Mouse (Mus musculus): ENCODE data around the gene Col9a2.
"Not testable (repeated sequence)": the region's sequence is repeated elsewhere in the genome, so short reads cannot be mapped to it uniquely, and the experiment has no call there.

Col9a2 gene

GRCm38 (mm10) chr4:121040897-121041671, 1.9 kb downstream of the Col9a2 start:
- ChIA-PET CTCF (interaction anchor here (0.6 to 3.7 kb wide), 12 partner anchors 8 to 1961 kb away, joined by 3 to 29 read pairs (median 4); partner anchors contain the start of gene Smap2 (in 1 of the 4)), POLR2A (interaction anchor here in 2 of 4 experiments (1.0 to 3.0 kb wide), 9 partner anchors 8 to 107 kb away, joined by 3 to 17 read pairs (median 9); partner anchors contain the start of genes Smap2 (in 2 of the 2), Zfp69 (in 1 of the 2) and Zmpste24 (in 1 of the 2))

GRCm38 (mm10) chr4:121042472-121042871, 3.3 kb downstream of the Col9a2 start:
- CTCF ChIA-PET: interaction anchor here (0.6 to 3.7 kb wide), 11 partner anchors 11 to 1939 kb away, joined by 3 to 29 read pairs (median 5); partner anchors contain the start of genes Rlf (in 1 of the 4) and Smap2 (in 1 of the 4)
- POLR2A ChIA-PET: interaction anchor here (0.6 to 3.1 kb wide), 30 partner anchors 10 to 653 kb away, joined by 3 to 20 read pairs (median 4); partner anchors contain the start of genes Smap2 (in 3 of the 4), Cited4 (in 1 of the 4), Exo5 (in 1 of the 4) and Zfp69 (in 1 of the 4)

- CTCF ChIA-PET: interaction anchor here (0.6 to 3.7 kb wide), 12 partner anchors 10 to 1939 kb away, joined by 3 to 29 read pairs (median 4); partner anchors contain the start of genes Rlf (in 1 of the 4) and Smap2 (in 1 of the 4)
- POLR2A ChIA-PET: interaction anchor here (0.6 to 3.1 kb wide), 33 partner anchors 8 to 1994 kb away, joined by 3 to 20 read pairs (median 4); partner anchors contain the start of genes Smap2 (in 3 of the 4), Cited4 (in 1 of the 4), Exo5 (in 1 of the 4) and Zfp69 (in 1 of the 4)
Measured at GRCm38 (mm10) chr4:121042946-121043345, 3.8 kb downstream of the Col9a2 start.

GRCm38 (mm10) chr4:121051863-121052262, 12.7 kb downstream of the Col9a2 start:
- ChIA-PET POLR2A (interaction anchor here in 3 of 4 experiments (0.6 to 2.9 kb wide), 5 partner anchors 9 to 157 kb away, joined by 3 to 20 read pairs (median 3); partner anchors contain the start of gene Smap2 (in 1 of the 3)), CTCF (interaction anchor here in 1 of 4 experiments (0.7 to 2.3 kb wide), 2 partner anchors 11 to 694 kb away, joined by 4 to 7 read pairs; no protein-coding TSS in a partner anchor)

GRCm38 (mm10) chr4:121052454-121053323, 13.5 kb downstream of the Col9a2 start:
- ChIA-PET CTCF (interaction anchor here in 1 of 4 experiments (0.7 to 2.3 kb wide), 3 partner anchors 10 to 18 kb away, joined by 3 to 7 read pairs (median 3); no protein-coding TSS in a partner anchor), POLR2A (interaction anchor here in 3 of 4 experiments (0.6 to 2.9 kb wide), 9 partner anchors 10 to 156 kb away, joined by 3 to 20 read pairs (median 3); partner anchors contain the start of gene Smap2 (in 1 of the 3))

- POLR2A ChIA-PET: interaction anchor here (0.6 to 2.6 kb wide), 13 partner anchors 11 to 168 kb away, joined by 3 to 17 read pairs (median 3); partner anchors contain the start of genes Exo5 (in 1 of the 4) and Smap2 (in 1 of the 4)
- CTCF ChIA-PET: interaction anchor here (0.5 to 2.5 kb wide), 22 partner anchors 10 to 1932 kb away, joined by 3 to 21 read pairs (median 4); partner anchors contain the start of genes Col9a2 (in 2 of the 4) and Smap2 (in 1 of the 4)
Measured at GRCm38 (mm10) chr4:121056342-121056741, 17.2 kb downstream of the Col9a2 start.

- POLR2A ChIA-PET: interaction anchor here in 3 of 4 experiments (1.2 to 1.5 kb wide), 4 partner anchors 13 to 30 kb away, joined by 3 to 5 read pairs (median 5); no protein-coding TSS in a partner anchor
- CTCF ChIA-PET: interaction anchor here (0.6 to 2.5 kb wide), 14 partner anchors 9 to 176 kb away, joined by 3 to 21 read pairs (median 5); partner anchors contain the start of gene Col9a2 (in 1 of the 4)
Measured at GRCm38 (mm10) chr4:121057032-121057431, 17.8 kb downstream of the Col9a2 start.

- CTCF ChIA-PET, POLR2A ChIA-PET: not testable (repeated sequence)
Measured at GRCm38 (mm10) chr4:121059218-121059617, 20.0 kb downstream of the Col9a2 start.

- ChIA-PET POLR2A (interaction anchor here in 1 of 4 experiments (0.8 kb wide), 1 partner anchor 23 kb away, joined by 5 read pairs; no protein-coding TSS in a partner anchor), CTCF (no interaction called here)
Measured at GRCm38 (mm10) chr4:121065336-121065735, 26.2 kb downstream of the Col9a2 start.

- ChIA-PET POLR2A (interaction anchor here in 1 of 4 experiments (1.2 to 1.4 kb wide), 2 partner anchors 11 to 13 kb away, joined by 4 to 5 read pairs; no protein-coding TSS in a partner anchor), CTCF (interaction anchor here in 1 of 4 experiments (0.6 kb wide), 1 partner anchor 16 kb away, joined by 3 read pairs; no protein-coding TSS in a partner anchor)
Measured at GRCm38 (mm10) chr4:121074250-121074649, 35.1 kb downstream of the Col9a2 start.

GRCm38 (mm10) chr4:121077915-121078646, 38.9 kb downstream of the Col9a2 start:
- ChIA-PET POLR2A (no interaction called here), CTCF (no interaction called here)

- POLR2A ChIA-PET: interaction anchor here in 1 of 4 experiments (1.1 to 1.9 kb wide), 2 partner anchors 10 to 28 kb away, joined by 3 to 7 read pairs; no protein-coding TSS in a partner anchor
- CTCF ChIA-PET: no interaction called here
Measured at GRCm38 (mm10) chr4:121080395-121080794, 41.2 kb downstream of the Col9a2 start.

GRCm38 (mm10) chr4:121084506-121084905, 45.3 kb downstream of the Col9a2 start:
- ChIA-PET POLR2A (interaction anchor here in 1 of 4 experiments (0.8 to 1.7 kb wide), 2 partner anchors 10 to 14 kb away, joined by 3 to 5 read pairs; no protein-coding TSS in a partner anchor), CTCF (no interaction called here)

GRCm38 (mm10) chr4:121088696-121089095, 49.5 kb downstream of the Col9a2 start:
- CTCF ChIA-PET: no interaction called here

GRCm38 (mm10) chr4:121090211-121090610, 51.0 kb downstream of the Col9a2 start:
- CTCF ChIA-PET: no interaction called here
- POLR2A ChIA-PET: interaction anchor here in 1 of 4 experiments (0.7 to 1.4 kb wide), 2 partner anchors 9 to 106 kb away, joined by 3 to 7 read pairs; no protein-coding TSS in a partner anchor

More at GRCm38 (mm10) chr4:121088696-121089095, 49.5 kb downstream of the Col9a2 start:
- POLR2A ChIA-PET: interaction anchor here in 1 of 4 experiments (0.6 kb wide), 1 partner anchor 137 kb away, joined by 3 read pairs; the partner anchor contains the start of gene Zfp69

- ChIA-PET CTCF (interaction anchor here in 1 of 4 experiments (0.6 kb wide), 1 partner anchor 135 kb away, joined by 3 read pairs; no protein-coding TSS in a partner anchor), POLR2A (interaction anchor here in 3 of 4 experiments (0.6 to 2.5 kb wide), 8 partner anchors 12 to 1974 kb away, joined by 3 to 12 read pairs (median 4); partner anchors contain the start of genes Smap2 (in 1 of the 3) and Tmco2 (in 1 of the 3))
Measured at GRCm38 (mm10) chr4:121097650-121098378, 58.6 kb downstream of the Col9a2 start, which contains the start of gene Zmpste24. Zmpste24 (minus strand) TSS chr4:121098241.

All from embryonic stem cell, embryonic (primary cell).